Comparison of ENCODE assay signal across 8 mouse cellular contexts in genomic region chr9:31405217-31405616, GRCm38 (mm10). TPM values are rescaled to one million over a fixed set of nuclear protein-coding genes. Genes with fewer than 3 reads are reported as not detected.
DNase-seq lines count a peak whose midpoint lies in the region; TF ChIP-seq lines count a peak whose summit lies in the region.

No protein-coding gene starts in this region.

- no peak for TF ChIP-seq POLR2A in spleen, adult 2 months (IDR thresholded peaks at IDR 0.05; ENCODE audit: low read depth, low read length)

- H3K4me3 ChIP-seq in spleen, adult 2 months (ENCODE audit: extremely low read depth, insufficient read depth, insufficient read length) = no peak overlapping the region
- H3K4me3 ChIP-seq in embryonic facial prominence, embryonic 10.5 days = no peak overlapping the region

- no peaks in the 10 kb centered on the region for H3K4me1 ChIP-seq in spleen, adult 2 months (ENCODE audit: control insufficient read depth, insufficient read depth, insufficient read length)
- H3K4me1 ChIP-seq in embryonic facial prominence, embryonic 10.5 days = no peaks in the 10 kb centered on the region

- TF ChIP-seq CTCF in spleen, adult 2 months (IDR thresholded peaks at IDR 0.05; ENCODE audit: extremely low read depth, insufficient read depth, insufficient read length, insufficient replicate concordance) = peak; percentile 61; the same call in 1 of the 2 replicates

- no peaks in the 10 kb centered on the region for H3K27me3 ChIP-seq in spleen, adult 2 months (ENCODE audit: control insufficient read depth, insufficient read depth, low read length)
- no peaks in the 10 kb centered on the region for H3K27me3 ChIP-seq in embryonic facial prominence, embryonic 10.5 days (replicated peaks; ENCODE audit: low read depth, poor library complexity, severe bottlenecking)

- H3K36me3 ChIP-seq in spleen, adult 2 months (ENCODE audit: control insufficient read depth, insufficient read depth, low read length) = peaks cover 58% of the 10 kb centered on the region
- peaks cover 91% of the 10 kb centered on the region for H3K36me3 ChIP-seq in embryonic facial prominence, embryonic 10.5 days (replicated peaks)

- H3K9me3 ChIP-seq in embryonic facial prominence, embryonic 10.5 days = no peaks in the 10 kb centered on the region

- no peak overlapping the region for H3K27ac ChIP-seq in spleen, adult 2 months (ENCODE audit: insufficient read depth, low read length)
- no peak overlapping the region for H3K27ac ChIP-seq in embryonic facial prominence, embryonic 10.5 days (replicated peaks)

- 76% methylated on average over 6 of the region's 6 CpGs for WGBS in spleen, adult 2 months
- 67% methylated on average over 6 of the region's 6 CpGs for WGBS in embryonic facial prominence, embryonic 10.5 days

- peak; percentile 50 for DNase-seq in cerebellum, postnatal 14 days
- no peak for DNase-seq in cerebellum, adult 9-10 months
- no peak for DNase-seq in spleen, adult 2 months (ENCODE audit: low read depth in 1 of 2, low spot score in 2 of 2)
- DNase-seq in spleen, adult 18-20 months = no peak
- DNase-seq in embryonic facial prominence, embryonic 10.5 days (ENCODE audit: low spot score) = peak; percentile 59
- peak; percentile 10 for DNase-seq in lung, postnatal 10 days
- DNase-seq in right cerebral cortex, postnatal 36 days (ENCODE audit: low spot score in 2 of 2) = no peak
- DNase-seq in cerebellum, adult 8-10 months = no peak

RNA-seq across cellular contexts. Expression of gene Nfrkb, which starts 19.2 kb away (rescaled TPM):
- 23.6 and 29.6 TPM in 2 replicates for polyA plus RNA-seq in spleen, adult 2 months (2012; rRNA removed)
- 20.2 and 22.0 TPM in 2 replicates for polyA plus RNA-seq in embryonic facial prominence, embryonic 10.5 days (2016; fragmentation: Nextera tagmentation; extraction: Ambion mirVana)

RNA-seq across cellular contexts. Expression of gene Tmem45b, which starts 59.0 kb away (rescaled TPM):
- polyA plus RNA-seq in spleen, adult 2 months (2012; rRNA removed) = 0.63 and 1.0 TPM in 2 replicates
- not detected in 2 replicates for polyA plus RNA-seq in embryonic facial prominence, embryonic 10.5 days (2016; fragmentation: Nextera tagmentation; extraction: Ambion mirVana)

Comparison
In these comparisons a context has a peak if more than half of its experiments do, and no peak if none do; other contexts are left out.
1. DNase-seq: peak in cerebellum, postnatal 14 days (2 of 2), embryonic facial prominence, embryonic 10.5 days (single experiment) and lung, postnatal 10 days (single experiment); none in cerebellum, adult 9-10 months (single experiment), spleen, adult 2 months (0 of 2), spleen, adult 18-20 months (0 of 2), right cerebral cortex, postnatal 36 days (0 of 2) and cerebellum, adult 8-10 months (single experiment).